Mouse (Mus musculus): ENCODE measurements around the gene Olfr1016.

Olfr1016 gene

DNA sequence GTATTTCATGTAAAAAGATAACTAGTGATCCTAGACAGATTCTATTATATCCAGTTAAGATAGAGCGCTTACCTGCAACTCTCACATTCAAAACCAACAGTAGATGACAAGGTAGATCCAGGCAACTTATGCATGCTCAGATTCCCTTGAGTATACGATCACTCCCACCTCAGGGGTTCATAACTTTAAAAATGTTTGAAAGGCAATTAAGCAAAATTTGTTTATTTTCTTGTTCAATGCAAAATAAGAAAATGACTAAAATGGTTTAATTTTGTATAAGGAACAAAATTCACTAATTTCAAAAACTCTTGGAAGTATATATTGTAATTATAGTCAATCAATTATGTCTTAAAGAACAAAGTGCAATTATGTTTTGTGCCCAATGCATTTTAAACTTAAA, at the start of gene Olfr1016:
Olfr1016 (minus strand) TSS at position 101 of the 400 bp plus-strand sequence.
- in situ Hi-C loops (cut with MboI; ENCODE audit: unreplicated experiment in 2 of 2) = no loop called here

DNA sequence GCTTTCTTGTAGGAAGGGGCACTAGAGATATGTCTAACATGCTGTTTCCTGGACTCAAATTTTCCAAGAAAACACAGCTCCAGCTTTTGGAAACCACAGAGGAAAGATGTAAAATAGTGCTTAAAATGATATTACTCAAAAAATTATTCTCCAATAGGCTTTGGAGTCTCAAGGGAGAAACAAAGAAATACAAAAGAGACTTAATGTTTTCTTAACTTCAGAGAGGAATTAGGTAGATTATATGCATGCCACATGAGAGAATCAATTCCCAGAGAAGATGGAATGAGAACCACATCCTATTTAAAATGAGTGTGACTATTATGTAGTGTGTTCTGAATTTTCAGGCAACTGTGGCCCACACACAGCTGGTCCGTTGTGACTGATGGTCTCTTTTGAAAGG, 44.4 kb upstream of the Olfr1016 start, which contains the start of gene Olfr1020:
Olfr1020 (plus strand) TSS at position 301 of the 400 bp plus-strand sequence.
- in situ Hi-C loops (cut with MboI; ENCODE audit: unreplicated experiment in 2 of 2) = no loop called here

DNA sequence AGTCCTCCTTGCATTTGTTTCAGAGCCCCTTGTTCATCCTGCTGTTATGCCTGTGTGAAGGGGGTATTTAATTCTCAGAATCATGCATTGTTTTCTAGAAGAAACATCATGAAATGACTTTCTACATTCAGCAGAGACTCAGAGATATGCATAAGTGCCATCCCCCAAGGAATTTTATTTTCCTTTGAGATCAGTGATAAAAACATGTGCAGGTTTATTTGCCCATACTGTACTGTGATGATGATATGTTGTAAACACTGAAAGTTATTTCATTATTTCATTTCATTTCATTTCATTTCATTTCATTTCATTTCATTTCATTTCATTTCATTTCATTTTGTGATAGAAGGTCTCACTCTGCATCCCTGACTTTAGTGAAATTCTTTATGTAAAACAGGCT, 43.0 kb upstream of the Olfr1016 start, which contains the start of gene Olfr1019:
Olfr1019 (minus strand) TSS at position 101 of the 400 bp plus-strand sequence.
- in situ Hi-C loops (cut with MboI; ENCODE audit: unreplicated experiment in 2 of 2) = no loop called here

DNA sequence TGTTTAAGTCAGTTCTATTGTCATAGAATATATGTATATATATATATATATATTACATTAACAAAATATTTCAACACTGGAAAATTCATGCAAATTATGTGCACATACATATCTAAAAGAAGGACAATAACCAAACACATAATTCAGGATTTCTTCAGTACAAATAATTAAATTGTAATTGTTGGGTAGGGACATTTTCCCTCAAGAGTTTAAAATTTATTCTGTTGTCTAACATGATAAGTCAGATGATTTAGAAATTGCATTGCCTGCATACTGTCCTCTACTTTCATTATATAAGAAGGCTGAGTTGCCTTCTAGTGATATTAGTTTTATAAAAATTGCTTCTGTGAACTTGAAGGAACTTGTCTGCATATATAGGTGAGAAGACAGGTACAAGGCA, 15.8 kb upstream of the Olfr1016 start, which contains the start of gene Olfr1018:
Olfr1018 (plus strand) TSS at position 301 of the 400 bp plus-strand sequence.
- in situ Hi-C loops (cut with MboI; ENCODE audit: unreplicated experiment in 2 of 2) = no loop called here

DNA sequence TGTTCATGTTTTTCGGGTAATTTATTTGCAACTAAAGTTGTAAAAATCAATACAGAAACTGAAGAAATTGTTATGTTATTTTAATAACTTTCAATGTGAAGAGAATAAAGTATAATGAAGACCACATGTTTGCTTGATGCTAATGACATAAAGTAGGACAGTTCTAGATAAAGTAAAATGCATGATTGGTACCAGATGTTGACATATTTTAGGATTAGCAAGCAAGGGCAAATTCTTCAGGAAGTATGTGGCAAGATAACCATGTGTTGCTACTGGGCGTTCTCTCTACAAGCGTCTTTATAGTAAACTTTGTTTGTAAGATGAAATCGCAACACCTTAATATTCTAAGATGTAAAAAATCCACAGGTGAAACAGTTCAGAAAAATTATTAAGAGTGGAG, 2.2 kb upstream of the Olfr1016 start:
- in situ Hi-C loops (cut with MboI; ENCODE audit: unreplicated experiment in 2 of 2) = no loop called here

DNA sequence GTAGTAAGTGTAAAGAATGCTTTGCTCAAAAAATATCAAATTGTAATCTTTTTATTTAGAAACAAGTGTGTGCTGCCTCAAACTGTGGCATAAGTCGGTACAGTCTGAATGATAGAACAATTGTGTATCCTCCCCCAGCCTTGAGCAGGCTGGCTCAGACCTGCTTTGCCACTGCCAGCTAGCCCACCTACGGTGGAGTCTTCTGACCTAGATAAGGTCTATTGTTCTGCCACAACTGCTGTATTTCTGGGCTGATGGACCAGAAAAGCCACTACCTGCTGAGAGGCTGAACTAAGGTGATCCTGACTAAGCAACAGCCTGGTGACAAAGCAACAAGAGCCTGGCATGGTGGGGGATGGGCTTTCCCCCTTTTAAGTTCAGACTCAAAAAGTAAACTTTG, 10.0 kb downstream of the Olfr1016 start:
- in situ Hi-C loops (cut with MboI; ENCODE audit: unreplicated experiment in 2 of 2) = no loop called here

DNA sequence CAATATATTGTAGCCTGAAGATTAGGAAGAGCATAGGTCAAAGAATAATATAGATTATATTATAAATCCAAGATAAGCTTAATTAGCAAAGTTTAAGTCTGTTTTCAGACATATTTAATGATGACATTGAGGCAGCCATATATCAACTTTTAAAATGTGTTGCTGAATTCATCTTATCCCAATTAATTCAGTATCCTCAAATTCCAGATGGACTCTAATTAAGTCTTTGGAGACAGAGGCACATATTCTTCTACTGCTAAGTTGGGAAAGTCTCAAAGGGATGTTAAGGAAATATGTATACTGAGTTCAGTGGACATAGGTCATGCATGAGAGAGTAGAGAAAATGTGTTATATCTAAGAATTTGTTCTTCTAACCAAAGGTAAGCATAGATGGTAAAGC, 20.6 kb downstream of the Olfr1016 start, which contains the start of gene Olfr1015:
Olfr1015 (plus strand) TSS at position 301 of the 400 bp plus-strand sequence.
- in situ Hi-C loops (cut with MboI; ENCODE audit: unreplicated experiment in 2 of 2) = no loop called here

DNA sequence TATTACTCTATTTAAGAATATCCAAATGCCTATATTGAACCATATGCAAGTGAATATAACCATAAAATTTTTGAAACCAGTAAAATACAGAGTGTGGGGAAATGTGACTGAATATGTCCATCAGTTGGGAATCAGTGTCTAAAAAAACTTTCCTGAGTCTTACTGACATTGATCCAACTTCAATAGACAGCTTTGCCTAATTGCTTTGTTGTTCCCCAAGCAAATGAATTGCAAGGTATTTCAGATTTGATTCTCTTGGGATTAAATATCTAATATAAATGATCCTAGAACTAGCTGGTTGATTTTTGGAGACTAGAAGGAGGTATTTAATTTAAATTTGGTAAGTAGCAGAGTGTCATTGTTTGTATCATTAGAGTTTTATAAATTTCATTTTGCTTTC, 29.9 kb downstream of the Olfr1016 start, which contains the start of gene Olfr1014:
Olfr1014 (plus strand) TSS at position 301 of the 400 bp plus-strand sequence.
- in situ Hi-C loops (cut with MboI; ENCODE audit: unreplicated experiment in 2 of 2) = no loop called here

DNA sequence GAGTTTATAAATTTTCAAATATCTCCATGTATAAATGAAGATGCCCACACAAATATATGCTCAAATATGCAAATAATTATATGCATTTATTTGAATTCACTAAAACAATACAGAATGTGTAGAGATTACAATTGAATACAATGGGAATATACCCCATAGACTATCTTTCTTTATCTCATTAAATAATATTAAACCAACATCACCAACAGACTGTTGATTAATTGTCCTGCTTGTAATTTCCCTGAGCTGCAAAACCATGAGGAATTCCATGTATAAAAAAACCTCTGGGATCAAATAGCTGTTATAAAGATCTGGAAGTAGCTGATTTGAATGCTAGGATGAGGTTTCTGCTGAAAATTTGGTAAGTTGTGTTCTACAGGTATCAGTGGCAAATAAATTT, 35.5 kb downstream of the Olfr1016 start, which contains the start of gene Olfr1013:
Olfr1013 (plus strand) TSS at position 301 of the 400 bp plus-strand sequence.
- in situ Hi-C loops (cut with MboI; ENCODE audit: unreplicated experiment in 2 of 2) = no loop called here

DNA sequence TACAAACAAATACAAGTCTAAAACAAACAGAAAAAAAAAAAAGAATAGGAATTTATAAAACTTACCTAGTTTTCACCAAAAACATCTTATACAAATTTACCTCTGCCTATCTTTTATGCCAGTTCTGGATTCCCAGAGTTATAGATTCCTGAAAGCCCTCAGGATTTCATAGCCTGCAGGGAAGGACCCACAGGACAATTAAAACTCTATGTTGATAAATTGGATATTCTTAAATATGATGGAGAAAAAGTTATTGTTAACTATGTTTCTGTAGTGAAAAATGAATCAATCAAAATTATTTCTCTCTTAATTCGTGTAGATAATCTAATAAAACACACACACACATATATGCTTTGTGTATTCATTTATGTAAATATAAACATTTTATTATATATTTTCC, 39.7 kb downstream of the Olfr1016 start, which contains the start of gene Olfr1012:
Olfr1012 (minus strand) TSS at position 101 of the 400 bp plus-strand sequence.
- in situ Hi-C loops (cut with MboI; ENCODE audit: unreplicated experiment in 2 of 2) = no loop called here

DNA sequence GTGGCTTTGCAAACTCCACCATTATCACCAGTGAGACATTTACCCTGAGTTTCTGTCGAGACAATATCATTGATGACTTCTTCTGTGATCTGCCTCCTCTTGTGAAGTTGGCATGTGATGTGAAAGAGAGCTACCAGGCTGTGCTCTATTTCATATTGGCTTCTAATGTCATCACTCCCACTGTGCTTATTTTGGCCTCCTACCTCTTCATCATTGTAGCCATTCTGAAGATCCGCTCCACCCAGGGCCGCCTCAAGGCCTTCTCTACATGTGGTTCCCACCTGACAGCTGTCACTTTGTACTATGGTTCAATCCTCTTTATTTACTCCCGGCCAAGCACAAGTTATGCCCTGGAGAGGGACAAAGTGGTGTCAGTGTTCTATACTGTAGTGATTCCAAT, 48.5 kb downstream of the Olfr1016 start:
- in situ Hi-C loops (cut with MboI; ENCODE audit: unreplicated experiment in 2 of 2) = no loop called here
